Mouse (Mus musculus): Measurements from ENCODE around the gene Cfap74. TPM values are rescaled to one million over a fixed set of nuclear protein-coding genes. Genes with fewer than 3 reads are reported as not detected.
"Not testable (repeated sequence)": the region's sequence is repeated elsewhere in the genome, so short reads cannot be mapped to it uniquely, and the experiment has no call there.

Gene Cfap74
- polyA plus RNA-seq, 1 experiment from 2014 or later, result 9.1 TPM

- ATAC-seq (replicated peaks; ENCODE audit: low FRiP score) (no peak), DNase-seq (ENCODE audit: low spot score) (no peak)
- H3K27ac ChIP-seq (ENCODE audit: low read depth, low read length), result no peak overlapping the region
- WGBS, result 87% methylated on average over 3 of the region's 3 CpGs
- no peak overlapping the region for H3K9ac ChIP-seq (ENCODE audit: low read length)
- no peaks in the 10 kb centered on the region; the same call in 1 of the 2 replicates for H3K36me3 ChIP-seq (ENCODE audit: control insufficient read depth, insufficient read depth, low read length)
- H3K4me1 ChIP-seq (replicated peaks; ENCODE audit: control insufficient read depth, insufficient read depth, low read length), result no peaks in the 10 kb centered on the region
- H3K4me3 ChIP-seq (ENCODE audit: low read depth, low read length), result no peak overlapping the region
- no peaks in the 10 kb centered on the region for H3K9me3 ChIP-seq (ENCODE audit: control insufficient read depth, low read length)
- H3K4me2 ChIP-seq (ENCODE audit: low read depth, low read length, severe bottlenecking), result no peak overlapping the region
- no peaks in the 10 kb centered on the region for H3K27me3 ChIP-seq (ENCODE audit: control insufficient read depth, insufficient read depth, low read length)
These were observed 11.1 kb downstream of the Cfap74 start for GRCm38 (mm10) chr4:155420137-155420536.

DNA sequence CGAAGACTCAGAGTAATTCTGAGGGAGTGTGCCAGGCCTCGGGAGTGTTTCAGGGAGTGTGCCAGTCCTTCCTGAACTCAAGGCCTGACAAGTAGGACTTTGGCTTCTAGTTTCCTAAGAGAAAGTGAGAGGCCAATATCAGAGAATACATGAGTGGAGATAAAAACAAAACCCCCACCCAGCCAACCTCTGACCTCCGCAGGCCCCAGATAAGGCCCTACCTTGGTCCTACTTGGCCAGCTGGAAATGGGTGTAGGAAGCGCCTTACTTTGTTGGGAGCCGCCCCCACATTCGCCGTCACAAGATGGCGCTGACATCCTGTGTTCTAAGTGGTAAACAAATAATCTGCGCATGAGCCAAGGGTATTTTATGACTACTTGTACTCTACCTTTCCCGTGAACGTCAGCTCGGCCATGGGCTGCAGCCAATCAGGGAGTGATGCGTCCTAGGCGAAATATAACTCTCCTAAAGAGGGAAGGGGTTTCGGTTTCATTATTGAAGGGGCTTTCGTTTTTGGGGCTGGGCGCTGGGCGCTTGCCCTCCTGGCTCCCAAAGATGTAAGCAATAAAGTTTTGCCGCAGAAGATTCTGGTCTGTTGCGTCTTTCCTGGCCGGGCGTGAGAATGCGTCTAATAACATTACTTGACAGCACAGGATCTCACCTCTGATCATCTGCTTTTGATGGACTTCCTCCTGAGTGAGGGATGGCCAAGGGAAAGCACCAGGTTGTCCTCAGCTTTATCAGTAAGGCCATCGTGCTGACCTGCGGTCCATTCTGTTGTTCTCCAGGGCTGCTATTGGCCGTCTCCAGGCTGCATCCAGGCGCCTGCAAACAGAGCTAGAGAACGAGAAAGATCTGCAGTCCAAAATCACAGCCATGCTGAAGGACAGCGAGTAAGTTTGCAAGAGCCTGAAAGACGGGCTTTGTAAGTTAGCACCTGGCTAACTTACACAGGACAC is 12.7 kb downstream of the Cfap74 start:
- H3K27me3 ChIP-seq (ENCODE audit: control insufficient read depth, insufficient read depth, low read length); H3K4me1 ChIP-seq (replicated peaks; ENCODE audit: control insufficient read depth, insufficient read depth, low read length); H3K27ac ChIP-seq (ENCODE audit: low read depth, low read length); H3K9me3 ChIP-seq (ENCODE audit: control insufficient read depth, low read length); H3K9ac ChIP-seq (ENCODE audit: low read length); H3K4me3 ChIP-seq (ENCODE audit: low read depth, low read length); DNase-seq (ENCODE audit: low spot score); ATAC-seq (replicated peaks; ENCODE audit: low FRiP score); H3K4me2 ChIP-seq (ENCODE audit: low read depth, low read length, severe bottlenecking); H3K36me3 ChIP-seq (ENCODE audit: control insufficient read depth, insufficient read depth, low read length): not testable (repeated sequence)
- WGBS, result 84% methylated on average over 20 of the region's 30 CpGs

- 88% methylated on average over 5 of the region's 5 CpGs for WGBS
- no peak for DNase-seq (ENCODE audit: low spot score)
- no peak for ATAC-seq (replicated peaks; ENCODE audit: low FRiP score)
These were observed 15.0 kb downstream of the Cfap74 start for GRCm38 (mm10) chr4:155423988-155424387.

GRCm38 (mm10) chr4:155426272-155426671 is 17.3 kb downstream of the Cfap74 start:
- Histone ChIP-seq H3K4me3 (ENCODE audit: low read depth, low read length) (no peak overlapping the region), H3K9ac (ENCODE audit: low read length) (no peak overlapping the region), H3K4me2 (ENCODE audit: low read depth, low read length, severe bottlenecking) (no peak overlapping the region), H3K27ac (ENCODE audit: low read depth, low read length) (no peak overlapping the region), H3K36me3 (ENCODE audit: control insufficient read depth, insufficient read depth, low read length) (no peaks in the 10 kb centered on the region), H3K9me3 (ENCODE audit: control insufficient read depth, low read length) (no peaks in the 10 kb centered on the region), H3K4me1 (replicated peaks; ENCODE audit: control insufficient read depth, insufficient read depth, low read length) (no peaks in the 10 kb centered on the region), H3K27me3 (ENCODE audit: control insufficient read depth, insufficient read depth, low read length) (no peaks in the 10 kb centered on the region)
- ATAC-seq (replicated peaks; ENCODE audit: low FRiP score) (no peak), DNase-seq (ENCODE audit: low spot score) (no peak)
- WGBS, result 87% methylated on average over 6 of the region's 6 CpGs

More at GRCm38 (mm10) chr4:155423988-155424387, 15.0 kb downstream of the Cfap74 start:
- no peaks in the 10 kb centered on the region; the same call in 1 of the 2 replicates for H3K36me3 ChIP-seq (ENCODE audit: control insufficient read depth, insufficient read depth, low read length)
- no peak overlapping the region for H3K4me2 ChIP-seq (ENCODE audit: low read depth, low read length, severe bottlenecking)
- no peaks in the 10 kb centered on the region for H3K27me3 ChIP-seq (ENCODE audit: control insufficient read depth, insufficient read depth, low read length)
- no peaks in the 10 kb centered on the region for H3K9me3 ChIP-seq (ENCODE audit: control insufficient read depth, low read length)
- H3K9ac ChIP-seq (ENCODE audit: low read length), result no peak overlapping the region
- no peaks in the 10 kb centered on the region for H3K4me1 ChIP-seq (replicated peaks; ENCODE audit: control insufficient read depth, insufficient read depth, low read length)
- no peak overlapping the region for H3K4me3 ChIP-seq (ENCODE audit: low read depth, low read length)
- H3K27ac ChIP-seq (ENCODE audit: low read depth, low read length), result no peak overlapping the region

DNA sequence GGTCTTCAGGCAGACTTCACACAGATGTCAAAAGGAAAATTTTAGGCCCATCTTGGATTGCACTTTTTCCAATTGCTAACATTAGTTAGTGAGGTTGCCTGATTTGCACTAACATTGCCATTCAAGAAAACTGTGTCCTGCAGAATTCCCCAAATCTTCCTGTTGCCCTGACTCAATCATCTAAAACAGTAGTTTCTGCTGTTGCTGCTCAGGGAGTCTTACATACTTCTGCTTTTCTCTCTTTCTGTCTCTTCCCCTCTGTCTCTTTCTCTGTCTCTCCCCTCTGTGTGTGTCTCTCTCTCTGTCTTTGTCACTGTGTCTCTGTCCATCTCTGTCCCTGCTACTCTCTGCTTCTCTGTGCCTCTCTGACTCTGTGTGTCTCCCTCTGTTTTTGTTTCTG is 19.5 kb downstream of the Cfap74 start:
- H3K27me3 ChIP-seq (ENCODE audit: control insufficient read depth, insufficient read depth, low read length), result no peaks in the 10 kb centered on the region
- no peaks in the 10 kb centered on the region for H3K4me1 ChIP-seq (replicated peaks; ENCODE audit: control insufficient read depth, insufficient read depth, low read length)
- no peak overlapping the region for H3K9ac ChIP-seq (ENCODE audit: low read length)
- ATAC-seq (replicated peaks; ENCODE audit: low FRiP score) (no peak), DNase-seq (ENCODE audit: low spot score) (no peak)
- no peak overlapping the region for H3K4me2 ChIP-seq (ENCODE audit: low read depth, low read length, severe bottlenecking)
- H3K9me3 ChIP-seq (ENCODE audit: control insufficient read depth, low read length), result no peaks in the 10 kb centered on the region
- H3K4me3 ChIP-seq (ENCODE audit: low read depth, low read length), result no peak overlapping the region
- H3K36me3 ChIP-seq (ENCODE audit: control insufficient read depth, insufficient read depth, low read length), result no peaks in the 10 kb centered on the region
- H3K27ac ChIP-seq (ENCODE audit: low read depth, low read length), result no peak overlapping the region

DNA sequence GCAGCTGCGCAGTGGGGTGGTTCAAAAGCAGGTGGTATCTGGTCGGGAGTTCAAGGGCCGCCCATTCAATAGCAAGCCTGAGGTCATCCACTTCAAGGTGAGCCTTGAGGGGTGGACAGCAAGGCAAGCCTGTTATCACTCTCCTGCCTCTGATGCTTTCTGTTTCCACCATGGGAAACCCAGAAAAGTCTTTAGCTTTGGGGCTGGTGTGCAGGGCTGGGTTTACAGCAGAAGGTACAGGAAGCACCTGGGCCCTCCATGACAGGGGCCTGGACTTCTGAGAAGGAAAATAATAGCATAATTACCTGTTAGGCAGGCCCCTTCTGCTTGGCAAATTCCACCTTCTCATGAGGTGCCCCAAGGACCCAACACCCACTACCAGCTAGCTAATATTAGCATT is 20.2 kb downstream of the Cfap74 start:
- no peak overlapping the region for H3K27ac ChIP-seq (ENCODE audit: low read depth, low read length)
- no peaks in the 10 kb centered on the region for H3K4me1 ChIP-seq (replicated peaks; ENCODE audit: control insufficient read depth, insufficient read depth, low read length)
- H3K36me3 ChIP-seq (ENCODE audit: control insufficient read depth, insufficient read depth, low read length), result no peaks in the 10 kb centered on the region
- H3K27me3 ChIP-seq (ENCODE audit: control insufficient read depth, insufficient read depth, low read length), result no peaks in the 10 kb centered on the region
- 92% methylated on average over 3 of the region's 3 CpGs for WGBS
- H3K9me3 ChIP-seq (ENCODE audit: control insufficient read depth, low read length), result no peaks in the 10 kb centered on the region
- H3K9ac ChIP-seq (ENCODE audit: low read length), result no peak overlapping the region
- DNase-seq (ENCODE audit: low spot score) (no peak), ATAC-seq (replicated peaks; ENCODE audit: low FRiP score) (no peak)
- no peak overlapping the region for H3K4me2 ChIP-seq (ENCODE audit: low read depth, low read length, severe bottlenecking)
- H3K4me3 ChIP-seq (ENCODE audit: low read depth, low read length), result no peak overlapping the region

GRCm38 (mm10) chr4:155432358-155432757 is 23.4 kb downstream of the Cfap74 start:
- 91% methylated on average over 6 of the region's 6 CpGs for WGBS
- Histone ChIP-seq H3K9me3 (ENCODE audit: control insufficient read depth, low read length) (no peaks in the 10 kb centered on the region), H3K4me1 (replicated peaks; ENCODE audit: control insufficient read depth, insufficient read depth, low read length) (no peaks in the 10 kb centered on the region), H3K9ac (ENCODE audit: low read length) (no peak overlapping the region), H3K36me3 (ENCODE audit: control insufficient read depth, insufficient read depth, low read length) (no peaks in the 10 kb centered on the region; the same call in 1 of the 2 replicates), H3K4me2 (ENCODE audit: low read depth, low read length, severe bottlenecking) (no peak overlapping the region), H3K4me3 (ENCODE audit: low read depth, low read length) (no peak overlapping the region), H3K27ac (ENCODE audit: low read depth, low read length) (no peak overlapping the region), H3K27me3 (ENCODE audit: control insufficient read depth, insufficient read depth, low read length) (no peaks in the 10 kb centered on the region)
- DNase-seq (ENCODE audit: low spot score), result no peak
- ATAC-seq (replicated peaks; ENCODE audit: low FRiP score), result no peak

GRCm38 (mm10) chr4:155433993-155434392 is 25.0 kb downstream of the Cfap74 start:
- ATAC-seq (replicated peaks; ENCODE audit: low FRiP score) (no peak), DNase-seq (ENCODE audit: low spot score) (no peak)
- Histone ChIP-seq H3K9ac (ENCODE audit: low read length) (no peak overlapping the region), H3K27ac (ENCODE audit: low read depth, low read length) (no peak overlapping the region), H3K36me3 (ENCODE audit: control insufficient read depth, insufficient read depth, low read length) (no peaks in the 10 kb centered on the region; the same call in 1 of the 2 replicates), H3K27me3 (ENCODE audit: control insufficient read depth, insufficient read depth, low read length) (no peaks in the 10 kb centered on the region), H3K9me3 (ENCODE audit: control insufficient read depth, low read length) (no peaks in the 10 kb centered on the region), H3K4me3 (ENCODE audit: low read depth, low read length) (no peak overlapping the region), H3K4me1 (replicated peaks; ENCODE audit: control insufficient read depth, insufficient read depth, low read length) (no peaks in the 10 kb centered on the region), H3K4me2 (ENCODE audit: low read depth, low read length, severe bottlenecking) (no peak overlapping the region)
- WGBS, result 91% methylated on average over 5 of the region's 5 CpGs

DNA sequence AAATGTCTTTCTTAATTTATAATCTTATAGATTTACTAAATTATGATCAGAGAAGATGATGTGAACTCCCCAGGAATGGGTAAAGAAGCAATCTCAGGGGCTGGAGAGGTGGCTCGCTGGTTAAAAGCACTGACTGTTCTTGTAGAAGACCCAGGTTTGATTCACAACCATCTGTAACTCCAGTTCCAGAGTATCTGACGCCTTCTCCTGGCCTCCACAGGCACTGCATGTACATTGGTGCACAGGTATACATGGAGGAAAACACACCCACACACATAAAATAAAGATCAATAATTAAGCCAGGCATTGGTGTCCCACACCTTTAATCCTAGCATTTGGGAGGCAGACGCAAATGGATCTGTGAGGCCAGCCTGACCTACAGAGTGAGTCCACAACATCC is 33.8 kb downstream of the Cfap74 start:
- Histone ChIP-seq H3K9me3 (ENCODE audit: control insufficient read depth, low read length) (no peaks in the 10 kb centered on the region), H3K27ac (ENCODE audit: low read depth, low read length) (no peak overlapping the region), H3K36me3 (ENCODE audit: control insufficient read depth, insufficient read depth, low read length) (no peaks in the 10 kb centered on the region), H3K27me3 (ENCODE audit: control insufficient read depth, insufficient read depth, low read length) (no peaks in the 10 kb centered on the region), H3K4me3 (ENCODE audit: low read depth, low read length) (no peak overlapping the region), H3K4me2 (ENCODE audit: low read depth, low read length, severe bottlenecking) (no peak overlapping the region), H3K9ac (ENCODE audit: low read length) (no peak overlapping the region), H3K4me1 (replicated peaks; ENCODE audit: control insufficient read depth, insufficient read depth, low read length) (no peaks in the 10 kb centered on the region)
- 80% methylated on average over 3 of the region's 3 CpGs for WGBS
- ATAC-seq (replicated peaks; ENCODE audit: low FRiP score), result no peak
- DNase-seq (ENCODE audit: low spot score), result no peak
